Mouse (Mus musculus): ENCODE results near the gene Atp13a3. TPM values are rescaled to one million over a fixed set of nuclear protein-coding genes. Genes with fewer than 3 reads are reported as not detected.

The Atp13a3 gene
- polyA plus RNA-seq, 2 experiments, result 15.4 to 31.8 TPM

DNA sequence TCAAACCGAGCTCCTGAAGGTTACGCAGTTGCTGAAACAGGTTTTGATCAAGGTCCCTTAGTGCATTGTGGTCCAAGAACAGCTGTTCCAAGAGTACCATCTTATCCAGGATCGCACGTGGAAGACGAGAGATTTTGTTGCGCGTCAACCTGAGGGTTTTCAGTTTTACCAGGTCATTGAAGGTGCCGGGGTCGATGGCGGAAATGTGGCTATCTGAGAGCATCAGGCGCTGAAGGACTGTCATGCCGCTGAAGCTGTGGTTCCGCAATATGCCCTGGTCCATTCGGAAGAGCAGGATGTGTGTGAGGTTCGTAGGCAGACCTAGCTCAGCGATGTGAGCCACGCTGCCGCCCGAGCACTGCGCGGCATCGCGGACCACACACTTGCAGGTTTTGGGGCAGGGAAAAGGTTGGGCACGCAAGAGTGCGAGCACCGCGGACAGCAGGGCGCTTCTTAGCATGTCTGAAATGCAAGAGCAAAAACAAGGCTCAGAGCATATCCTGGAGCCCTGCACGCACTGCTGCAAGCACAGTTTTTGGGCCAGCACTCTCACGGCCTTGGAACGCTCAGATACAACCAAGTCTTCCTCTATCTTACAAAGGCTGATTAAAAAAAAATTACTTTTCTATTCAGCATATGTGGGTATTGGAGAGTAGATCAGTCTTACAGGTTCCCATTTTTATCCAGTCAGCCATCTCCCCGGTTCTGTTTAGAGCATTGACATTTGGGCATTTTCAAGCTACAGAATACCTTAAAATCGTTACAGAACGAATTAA is 96.2 kb downstream of the Atp13a3 start:
- no peak for DNase-seq (ENCODE audit: low spot score)
- no peaks in the 10 kb centered on the region for H3K9me3 ChIP-seq (ENCODE audit: control insufficient read depth, low read length)
- peak overlapping the region; percentile 98 for H3K4me2 ChIP-seq (replicated peaks; ENCODE audit: low read depth, low read length, severe bottlenecking)
- peaks cover 15% of the 10 kb centered on the region for H3K4me1 ChIP-seq (ENCODE audit: control insufficient read depth, insufficient read depth, low read length)
- peak overlapping the region; percentile 56 for H3K4me3 ChIP-seq (replicated peaks; ENCODE audit: low read length)
- no peak for ATAC-seq (ENCODE audit: low FRiP score, low read depth)
- H3K9ac ChIP-seq (ENCODE audit: low read depth, low read length, severe bottlenecking), result 0 out of 2 replicates have a peak overlapping the region, but pooled peaks have one; percentile 55
- 0 out of 2 replicates have a peak, but pooled peaks cover 1% of the 10 kb centered on the region for H3K36me3 ChIP-seq (ENCODE audit: control insufficient read depth, insufficient read depth, low read length)
- H3K27ac ChIP-seq (replicated peaks; ENCODE audit: low read depth, low read length), result no peak overlapping the region
- 6% methylated on average over 34 of the region's 34 CpGs for WGBS
- no peak for TF ChIP-seq POLR2A (IDR thresholded peaks at IDR 0.05; ENCODE audit: borderline replicate concordance, extremely low read depth, insufficient read depth, insufficient read length)
- peaks cover 44% of the 10 kb centered on the region for H3K27me3 ChIP-seq (ENCODE audit: control insufficient read depth, insufficient read depth, low read length)

GRCm38 (mm10) chr16:30308616-30309394 is 97.0 kb downstream of the Atp13a3 start:
- ATAC-seq (ENCODE audit: low FRiP score, low read depth) (0 out of 2 replicates have a peak, but pooled peaks have one; percentile 38), DNase-seq (ENCODE audit: low spot score) (no peak)
- Histone ChIP-seq H3K4me1 (ENCODE audit: control insufficient read depth, insufficient read depth, low read length) (peaks cover 15% of the 10 kb centered on the region), H3K36me3 (ENCODE audit: control insufficient read depth, insufficient read depth, low read length) (no peaks in the 10 kb centered on the region), H3K27ac (replicated peaks; ENCODE audit: low read depth, low read length) (no peak overlapping the region), H3K4me2 (replicated peaks; ENCODE audit: low read depth, low read length, severe bottlenecking) (peak overlapping the region; percentile 98), H3K9ac (ENCODE audit: low read depth, low read length, severe bottlenecking) (peak overlapping the region; percentile 55), H3K27me3 (ENCODE audit: control insufficient read depth, insufficient read depth, low read length) (peaks cover 44% of the 10 kb centered on the region), H3K9me3 (ENCODE audit: control insufficient read depth, low read length) (no peaks in the 10 kb centered on the region), H3K4me3 (replicated peaks; ENCODE audit: low read length) (peak overlapping the region; percentile 56)
- no peak for TF ChIP-seq POLR2A (IDR thresholded peaks at IDR 0.05; ENCODE audit: borderline replicate concordance, extremely low read depth, insufficient read depth, insufficient read length)
- under 1% methylated on average over 60 of the region's 72 CpGs for WGBS

DNA sequence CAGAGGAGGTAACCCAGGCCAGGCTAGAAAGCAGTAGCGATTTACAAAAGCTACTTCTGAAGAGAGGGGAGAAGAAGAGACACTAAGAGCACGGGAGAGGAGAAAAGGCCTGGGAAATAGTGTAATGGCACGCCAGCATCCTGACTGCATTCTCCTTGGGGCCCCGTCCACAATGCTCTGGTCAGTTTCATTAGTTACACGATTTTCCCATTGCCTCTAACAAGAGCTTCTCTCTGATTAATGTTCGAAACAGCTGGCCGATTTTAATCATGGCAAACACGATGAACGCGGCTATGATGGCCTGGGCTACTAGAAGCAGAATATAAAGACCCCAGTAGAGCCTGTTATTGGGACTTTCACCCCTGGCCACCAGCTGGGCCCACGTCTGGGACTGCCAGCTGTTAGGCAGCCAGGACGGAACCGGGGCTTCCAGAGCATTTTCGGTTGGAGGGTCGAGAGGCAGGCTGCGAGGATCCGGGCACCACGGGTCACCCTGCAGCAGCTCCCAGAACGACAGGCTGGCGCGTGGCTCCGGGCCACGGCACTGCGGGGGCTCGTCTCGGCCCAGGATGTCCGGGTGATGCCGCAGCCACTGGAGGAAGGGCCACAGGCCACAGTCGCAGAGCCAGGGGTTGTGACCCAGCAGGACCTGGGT is 97.7 kb downstream of the Atp13a3 start:
- Histone ChIP-seq H3K27ac (replicated peaks; ENCODE audit: low read depth, low read length) (no peak overlapping the region), H3K4me1 (ENCODE audit: control insufficient read depth, insufficient read depth, low read length) (peaks cover 15% of the 10 kb centered on the region), H3K4me3 (replicated peaks; ENCODE audit: low read length) (peak overlapping the region; percentile 56), H3K36me3 (ENCODE audit: control insufficient read depth, insufficient read depth, low read length) (no peaks in the 10 kb centered on the region), H3K9me3 (ENCODE audit: control insufficient read depth, low read length) (no peaks in the 10 kb centered on the region), H3K27me3 (ENCODE audit: control insufficient read depth, insufficient read depth, low read length) (peaks cover 44% of the 10 kb centered on the region), H3K9ac (ENCODE audit: low read depth, low read length, severe bottlenecking) (peak overlapping the region; percentile 55), H3K4me2 (replicated peaks; ENCODE audit: low read depth, low read length, severe bottlenecking) (peak overlapping the region; percentile 98)
- WGBS, result 20% methylated on average over 27 of the region's 29 CpGs
- ATAC-seq (ENCODE audit: low FRiP score, low read depth) (no peak), DNase-seq (ENCODE audit: low spot score) (no peak)
- no peak for TF ChIP-seq POLR2A (IDR thresholded peaks at IDR 0.05; ENCODE audit: borderline replicate concordance, extremely low read depth, insufficient read depth, insufficient read length)

DNA sequence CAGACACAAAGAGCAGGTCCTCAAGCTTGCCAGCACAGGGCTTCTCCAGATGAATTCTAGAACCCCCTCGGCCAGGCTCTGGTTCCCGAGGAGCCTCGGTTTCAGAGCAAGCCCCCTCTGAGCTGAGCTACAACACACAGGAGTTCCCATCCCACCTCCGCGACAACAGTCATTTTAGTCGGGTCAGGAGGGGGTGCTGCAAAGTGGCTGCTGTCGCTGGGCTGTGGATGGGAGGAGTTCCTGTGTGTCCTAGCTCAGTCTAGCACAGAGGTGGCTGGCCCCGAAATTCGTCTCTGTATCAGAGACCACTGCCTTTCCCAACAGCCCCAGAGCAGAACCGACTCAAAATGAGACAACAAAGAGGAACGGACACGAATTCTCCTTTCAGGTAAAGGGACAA is 98.5 kb downstream of the Atp13a3 start:
- ATAC-seq (ENCODE audit: low FRiP score, low read depth), result no peak
- no peak overlapping the region for H3K9ac ChIP-seq (ENCODE audit: low read depth, low read length, severe bottlenecking)
- no peak overlapping the region for H3K27ac ChIP-seq (replicated peaks; ENCODE audit: low read depth, low read length)
- 47% methylated on average over 12 of the region's 12 CpGs for WGBS
- no peaks in the 10 kb centered on the region for H3K9me3 ChIP-seq (ENCODE audit: control insufficient read depth, low read length)
- DNase-seq (ENCODE audit: low spot score), result no peak
- no peaks in the 10 kb centered on the region for H3K36me3 ChIP-seq (ENCODE audit: control insufficient read depth, insufficient read depth, low read length)
- no peak overlapping the region for H3K4me3 ChIP-seq (replicated peaks; ENCODE audit: low read length)
- H3K27me3 ChIP-seq (ENCODE audit: control insufficient read depth, insufficient read depth, low read length), result peaks cover 44% of the 10 kb centered on the region
- no peak overlapping the region for H3K4me2 ChIP-seq (replicated peaks; ENCODE audit: low read depth, low read length, severe bottlenecking)
- TF ChIP-seq POLR2A (IDR thresholded peaks at IDR 0.05; ENCODE audit: borderline replicate concordance, extremely low read depth, insufficient read depth, insufficient read length), result no peak
- H3K4me1 ChIP-seq (ENCODE audit: control insufficient read depth, insufficient read depth, low read length), result peaks cover 15% of the 10 kb centered on the region

GRCm38 (mm10) chr16:30306102-30306501 is 99.7 kb downstream of the Atp13a3 start:
- no peak for TF ChIP-seq POLR2A (IDR thresholded peaks at IDR 0.05; ENCODE audit: borderline replicate concordance, extremely low read depth, insufficient read depth, insufficient read length)
- Histone ChIP-seq H3K4me1 (ENCODE audit: control insufficient read depth, insufficient read depth, low read length) (peaks cover 15% of the 10 kb centered on the region), H3K36me3 (ENCODE audit: control insufficient read depth, insufficient read depth, low read length) (no peaks in the 10 kb centered on the region), H3K9me3 (ENCODE audit: control insufficient read depth, low read length) (no peaks in the 10 kb centered on the region), H3K4me3 (replicated peaks; ENCODE audit: low read length) (no peak overlapping the region), H3K27me3 (ENCODE audit: control insufficient read depth, insufficient read depth, low read length) (peaks cover 38% of the 10 kb centered on the region), H3K9ac (ENCODE audit: low read depth, low read length, severe bottlenecking) (no peak overlapping the region), H3K4me2 (replicated peaks; ENCODE audit: low read depth, low read length, severe bottlenecking) (no peak overlapping the region), H3K27ac (replicated peaks; ENCODE audit: low read depth, low read length) (no peak overlapping the region)
- WGBS, result 88% methylated on average over 4 of the region's 4 CpGs
- no peak for DNase-seq (ENCODE audit: low spot score)
- ATAC-seq (ENCODE audit: low FRiP score, low read depth), result no peak

Data from limb, embryonic 14.5 days (tissue).